Mouse (Mus musculus) midbrain, embryonic 13.5 days (tissue): Measurements from ENCODE around the gene Layn. TPM values are rescaled to one million over a fixed set of nuclear protein-coding genes. Genes with fewer than 3 reads are reported as not detected.
A peak's percentile ranks its signal among the peaks of the same experiment; 100 is the strongest.

ENCODE experiments used
- microRNA counts: library from miRNA; unstranded; fragments of <30 nt; microRNA quantifications from one replicate; lab custom pipeline; 2016
- microRNA-seq: library from miRNA; unstranded; fragments of <30 nt; microRNA quantifications from one replicate; pipeline ENCODE4, GENCODE M21; 2016
- polyA plus RNA-seq: library from polyadenylated mRNA; unstranded; fragments of >200 nt; fragmentation: Nextera tagmentation; extraction: Ambion mirVana; gene quantifications from 2 replicates; pipeline ENCODE4 v1.2.1, GENCODE M21; 2015

Gene Layn
- polyA plus RNA-seq, 1 experiment from 2014 or later = 1.0 TPM

MicroRNAs within 50 kb of the gene (microRNA counts, 519-probe panel; counts per million panel counts)
- 110 counts per million, percentile 56 among the panel's probes with 10 or more counts for microRNA mmu-miR-34b-3p (lab: Ali Mortazavi, UCI)
- microRNA mmu-miR-34b-5p (lab: Ali Mortazavi, UCI) = 110 counts per million, percentile 56 among the panel's probes with 10 or more counts
- 5,040 counts per million, percentile 88 among the panel's probes with 10 or more counts for microRNA mmu-miR-34c (lab: Ali Mortazavi, UCI)

Small RNAs within 50 kb of the gene (microRNA-seq; reads per million reads assigned to microRNA genes)
- 14.6 reads per million, percentile 31 among the genes with 10 or more reads in this experiment for gene Mir34b
- gene Mir34c = 460 reads per million, percentile 69 among the genes with 10 or more reads in this experiment

Other genes with a start within 250 kb of the Layn start
- 56.1 and 58.0 TPM in 2 replicates for gene Ppp2r1b, start 231.8 kb downstream of the Layn start, polyA plus RNA-seq
- gene Sik2, start 68.0 kb downstream of the Layn start, polyA plus RNA-seq = 10.3 and 14.5 TPM in 2 replicates
- gene Btg4, start 16.2 kb downstream of the Layn start, polyA plus RNA-seq = not detected in 2 replicates
- 0.55 TPM in 1 of 2 replicates, not detected in the other for gene 4833427G06Rik, start 25.0 kb upstream of the Layn start, polyA plus RNA-seq
- not detected in 2 replicates for gene Gm32742, start 88.4 kb upstream of the Layn start, polyA plus RNA-seq
- not detected in 2 replicates for gene Pou2af1, start 136.6 kb upstream of the Layn start, polyA plus RNA-seq
- gene Colca2, start 201.5 kb upstream of the Layn start, polyA plus RNA-seq = 0.58 and 0.86 TPM in 2 replicates